Mouse (Mus musculus) kidney, embryonic 15.5 days (tissue): ENCODE results near the gene Thada. TPM values are rescaled to one million over a fixed set of nuclear protein-coding genes. Genes with fewer than 3 reads are reported as not detected.

Source experiments
- ATAC-seq: fragments of 200-750 bp; cut with Nextera tagmentation; replicated peaks from 2 replicates; pipeline ENCODE4 v1.8.0; 2017; ENCODE audit warnings: moderate TSS enrichment; ENCODE audit not compliant: low FRiP score
- H3K27ac ChIP-seq: fragments of 300-500 bp; sonication (generic); 2 replicates; pipeline ENCODE4 v1.5.1; 2015; ENCODE audit warnings: mild to moderate bottlenecking, inconsistent platforms
- H3K27me3 ChIP-seq: fragments of 300-500 bp; sonication (generic); 2 replicates; pipeline ENCODE4 v1.6.1; 2015; ENCODE audit warnings: inconsistent platforms
- H3K36me3 ChIP-seq: fragments of 300-500 bp; sonication (generic); 2 replicates; pipeline ENCODE4 v1.6.1; 2015; ENCODE audit warnings: inconsistent platforms
- H3K4me1 ChIP-seq: fragments of 300-500 bp; sonication (generic); 2 replicates; pipeline ENCODE4 v1.6.1; 2015; ENCODE audit warnings: inconsistent platforms
- H3K4me2 ChIP-seq: fragments of 300-500 bp; sonication (generic); 2 replicates; pipeline ENCODE4 v1.6.1; 2015; ENCODE audit warnings: moderate library complexity, mild to moderate bottlenecking, inconsistent platforms
- H3K4me3 ChIP-seq: fragments of 300-500 bp; sonication (generic); replicated peaks from 2 replicates; pipeline ENCODE4 v1.5.1; 2015; ENCODE audit warnings: mild to moderate bottlenecking, inconsistent platforms
- H3K9ac ChIP-seq: fragments of 300-500 bp; sonication (generic); 2 replicates; pipeline ENCODE4 v1.6.1; 2015; ENCODE audit warnings: mild to moderate bottlenecking, inconsistent platforms
- H3K9me3 ChIP-seq: fragments of 300-500 bp; sonication (generic); replicated peaks from 2 replicates; pipeline ENCODE4 v1.6.1; 2016; ENCODE audit warnings: inconsistent platforms
- WGBS: fragments of 180-500 bp; shearing (Covaris S2); methylation state at CpG from one replicate; pipeline ENCODE4 v1.1.7; 2015; ENCODE audit warnings: mixed read lengths; 5-methylcytosine and 5-hydroxymethylcytosine counted together
- polyA plus RNA-seq: library from polyadenylated mRNA; unstranded; fragments of >200 nt; fragmentation: Nextera tagmentation; extraction: Ambion mirVana; gene quantifications from 2 replicates; pipeline ENCODE4 v1.2.1, GENCODE M21; 2015

The Thada gene
- polyA plus RNA-seq, 1 experiment from 2014 or later: 10.4 TPM

- Histone ChIP-seq H3K27ac (peak overlapping the region; percentile 92), H3K4me1 (peaks cover 73% of the 10 kb centered on the region), H3K4me2 (no peak overlapping the region), H3K27me3 (no peaks in the 10 kb centered on the region), H3K9me3 (no peaks in the 10 kb centered on the region), H3K36me3 (peaks cover 8% of the 10 kb centered on the region), H3K9ac (peak overlapping the region; percentile 17; the same call in 1 of the 2 replicates), H3K4me3 (no peak overlapping the region)
- no peak for ATAC-seq
- WGBS: 41% methylated on average over 9 of the region's 9 CpGs
Observed at GRCm38 (mm10) chr17:84365006-84365716, 100.8 kb downstream of the Thada start.

GRCm38 (mm10) chr17:84363444-84363843 lies 102.6 kb downstream of the Thada start:
- no peak overlapping the region for H3K4me3 ChIP-seq
- no peaks in the 10 kb centered on the region for H3K27me3 ChIP-seq
- peaks cover 58% of the 10 kb centered on the region for H3K4me1 ChIP-seq
- ATAC-seq: no peak
- H3K9me3 ChIP-seq: no peaks in the 10 kb centered on the region
- H3K4me2 ChIP-seq: no peak overlapping the region
- no peak overlapping the region for H3K9ac ChIP-seq
- peak overlapping the region; percentile 92; the same call in 1 of the 2 replicates for H3K27ac ChIP-seq
- H3K36me3 ChIP-seq: peaks cover 10% of the 10 kb centered on the region
- WGBS: 32% methylated on average over 2 of the region's 2 CpGs

GRCm38 (mm10) chr17:84362581-84363286 lies 103.3 kb downstream of the Thada start:
- H3K4me3 ChIP-seq: no peak overlapping the region
- peaks cover 12% of the 10 kb centered on the region for H3K36me3 ChIP-seq
- no peaks in the 10 kb centered on the region for H3K9me3 ChIP-seq
- no peak for ATAC-seq
- H3K27me3 ChIP-seq: no peaks in the 10 kb centered on the region
- H3K4me2 ChIP-seq: no peak overlapping the region
- WGBS: 74% methylated on average over 13 of the region's 13 CpGs
- no peak overlapping the region for H3K9ac ChIP-seq
- 0 out of 2 replicates have a peak overlapping the region, but pooled peaks have one; percentile 92 for H3K27ac ChIP-seq
- peaks cover 51% of the 10 kb centered on the region for H3K4me1 ChIP-seq

GRCm38 (mm10) chr17:84361006-84361405 lies 105.0 kb downstream of the Thada start:
- H3K36me3 ChIP-seq: peaks cover 12% of the 10 kb centered on the region
- 82% methylated on average over 1 of the region's 1 CpGs for WGBS
- H3K4me3 ChIP-seq: no peak overlapping the region
- no peak overlapping the region for H3K9ac ChIP-seq
- no peaks in the 10 kb centered on the region for H3K27me3 ChIP-seq
- no peak for ATAC-seq
- H3K4me2 ChIP-seq: no peak overlapping the region
- no peaks in the 10 kb centered on the region for H3K9me3 ChIP-seq
- H3K4me1 ChIP-seq: peaks cover 38% of the 10 kb centered on the region
- no peak overlapping the region for H3K27ac ChIP-seq

GRCm38 (mm10) chr17:84359810-84360209 lies 106.2 kb downstream of the Thada start:
- 0 out of 2 replicates have a peak, but pooled peaks have one; percentile 23 for ATAC-seq
- H3K4me1 ChIP-seq: peaks cover 26% of the 10 kb centered on the region
- no peak overlapping the region for H3K4me3 ChIP-seq
- H3K9me3 ChIP-seq: no peaks in the 10 kb centered on the region
- no peak overlapping the region for H3K4me2 ChIP-seq
- H3K9ac ChIP-seq: no peak overlapping the region
- H3K36me3 ChIP-seq: peaks cover 15% of the 10 kb centered on the region
- WGBS: 45% methylated on average over 7 of the region's 7 CpGs
- H3K27ac ChIP-seq: peak overlapping the region; percentile 37; the same call in 1 of the 2 replicates
- H3K27me3 ChIP-seq: no peaks in the 10 kb centered on the region

GRCm38 (mm10) chr17:84358951-84359644 lies 106.9 kb downstream of the Thada start:
- Histone ChIP-seq H3K27ac (no peak overlapping the region), H3K4me1 (peaks cover 19% of the 10 kb centered on the region), H3K4me2 (no peak overlapping the region), H3K36me3 (peaks cover 19% of the 10 kb centered on the region), H3K4me3 (no peak overlapping the region), H3K9me3 (no peaks in the 10 kb centered on the region), H3K9ac (no peak overlapping the region), H3K27me3 (no peaks in the 10 kb centered on the region)
- WGBS: 94% methylated on average over 10 of the region's 10 CpGs
- no peak for ATAC-seq

- Histone ChIP-seq H3K4me3 (no peak overlapping the region), H3K4me2 (no peak overlapping the region), H3K27me3 (no peaks in the 10 kb centered on the region), H3K9ac (no peak overlapping the region), H3K27ac (no peak overlapping the region), H3K36me3 (peaks cover 21% of the 10 kb centered on the region), H3K9me3 (no peaks in the 10 kb centered on the region), H3K4me1 (peaks cover 9% of the 10 kb centered on the region)
- WGBS: 93% methylated on average over 8 of the region's 8 CpGs
- no peak for ATAC-seq
Observed at GRCm38 (mm10) chr17:84357776-84358175, 108.2 kb downstream of the Thada start.

- ATAC-seq: no peak
- 65% methylated on average over 8 of the region's 8 CpGs for WGBS
Observed at GRCm38 (mm10) chr17:84356056-84356887, 109.7 kb downstream of the Thada start.

GRCm38 (mm10) chr17:84355006-84355405 lies 111.0 kb downstream of the Thada start:
- H3K9me3 ChIP-seq: no peaks in the 10 kb centered on the region
- H3K9ac ChIP-seq: no peak overlapping the region
- 94% methylated on average over 3 of the region's 3 CpGs for WGBS
- H3K4me2 ChIP-seq: no peak overlapping the region
- H3K27ac ChIP-seq: no peak overlapping the region
- H3K4me3 ChIP-seq: no peak overlapping the region
- peaks cover 15% of the 10 kb centered on the region for H3K36me3 ChIP-seq
- 0 out of 2 replicates have a peak, but pooled peaks cover 3% of the 10 kb centered on the region for H3K4me1 ChIP-seq
- no peaks in the 10 kb centered on the region for H3K27me3 ChIP-seq
- no peak for ATAC-seq

More at GRCm38 (mm10) chr17:84356056-84356887, 109.7 kb downstream of the Thada start:
- H3K36me3 ChIP-seq: peaks cover 15% of the 10 kb centered on the region
- H3K27ac ChIP-seq: no peak overlapping the region
- H3K27me3 ChIP-seq: no peaks in the 10 kb centered on the region
- H3K9me3 ChIP-seq: no peaks in the 10 kb centered on the region
- H3K4me2 ChIP-seq: no peak overlapping the region
- H3K4me3 ChIP-seq: no peak overlapping the region
- no peak overlapping the region for H3K9ac ChIP-seq
- 0 out of 2 replicates have a peak, but pooled peaks cover 3% of the 10 kb centered on the region for H3K4me1 ChIP-seq

- Histone ChIP-seq H3K4me1 (0 out of 2 replicates have a peak, but pooled peaks cover 3% of the 10 kb centered on the region), H3K36me3 (peaks cover 22% of the 10 kb centered on the region), H3K27ac (no peak overlapping the region; the same call in 1 of the 2 replicates), H3K27me3 (no peaks in the 10 kb centered on the region), H3K4me2 (no peak overlapping the region), H3K4me3 (no peak overlapping the region), H3K9me3 (no peaks in the 10 kb centered on the region), H3K9ac (no peak overlapping the region)
- no peak for ATAC-seq
- WGBS: 87% methylated on average over 5 of the region's 5 CpGs
Observed at GRCm38 (mm10) chr17:84353902-84354311, 112.1 kb downstream of the Thada start.

- Histone ChIP-seq H3K27ac (no peak overlapping the region), H3K9me3 (no peaks in the 10 kb centered on the region)
- 89% methylated on average over 3 of the region's 3 CpGs for WGBS
Observed at GRCm38 (mm10) chr17:84353224-84353901, 112.6 kb downstream of the Thada start.

More at GRCm38 (mm10) chr17:84353224-84353901, 112.6 kb downstream of the Thada start:
- Histone ChIP-seq H3K4me3 (no peak overlapping the region), H3K9ac (no peak overlapping the region), H3K4me2 (no peak overlapping the region), H3K27me3 (no peaks in the 10 kb centered on the region), H3K36me3 (peaks cover 23% of the 10 kb centered on the region), H3K4me1 (0 out of 2 replicates have a peak, but pooled peaks cover 3% of the 10 kb centered on the region)
- no peak for ATAC-seq
